Mouse (Mus musculus) heart, postnatal 36 days (tissue): ENCODE data around the gene Il13ra2. TPM values are rescaled to one million over a fixed set of nuclear protein-coding genes. Genes with fewer than 3 reads are reported as not detected.
A peak's percentile ranks its signal among the peaks of the same experiment; 100 is the strongest.
"Not testable (repeated sequence)": the region's sequence is repeated elsewhere in the genome, so short reads cannot be mapped to it uniquely, and the experiment has no call there.

ENCODE experiments used
- DNase-seq, 2 experiments: peaks; one replicate each; pipeline ENCODE4 v3.0.0; 2021 to 2022
- intact Hi-C: fragments of 180-260 bp; cut with DNase I; formaldehyde crosslinking; loops from one replicate; pipeline ENCODE4 v1.15.1; 2025
- total RNA-seq, 2 experiments: library from RNA; stranded (reverse); gene quantifications; 2 replicates each; pipeline ENCODE4 v1.2.3; 2021

Gene Il13ra2
- not detected for total RNA-seq

- DNase-seq = no peak
- intact Hi-C loops = no loop called here
Measured at GRCm38 (mm10) chrX:147429129-147429528, at the start of gene Il13ra2. Gene Il13ra2, minus strand, starts transcription at chrX:147429192.

- intact Hi-C loops, DNase-seq: not testable (repeated sequence)
Measured at GRCm38 (mm10) chrX:147453610-147454009, 24.6 kb upstream of the Il13ra2 start, which contains the start of gene Vmn1r239-ps. Gene Vmn1r239-ps, minus strand, starts transcription at chrX:147453710.

GRCm38 (mm10) chrX:147443386-147443785, 14.4 kb upstream of the Il13ra2 start:
- DNase-seq = no peak
- intact Hi-C loops = no loop called here

GRCm38 (mm10) chrX:147435400-147435799, 6.4 kb upstream of the Il13ra2 start:
- DNase-seq = no peak
- intact Hi-C loops = no loop called here

- DNase-seq = peak; percentile 4 to 5
- intact Hi-C loops = no loop called here
Measured at GRCm38 (mm10) chrX:147429753-147430152, 761 bp upstream of the Il13ra2 start.

- intact Hi-C loops = no loop called here
Measured at GRCm38 (mm10) chrX:147393446-147393845, 35.5 kb downstream of the Il13ra2 start.

GRCm38 (mm10) chrX:147349167-147349566, 79.8 kb downstream of the Il13ra2 start:
- DNase-seq = no peak
- intact Hi-C loops = no loop called here

More at GRCm38 (mm10) chrX:147393446-147393845, 35.5 kb downstream of the Il13ra2 start:
- DNase-seq = no peak

Other genes with a start within 250 kb of the Il13ra2 start
- gene Vmn1r239-ps, start 24.5 kb upstream of the Il13ra2 start, total RNA-seq = not detected
- gene Lrch2, start 124.9 kb upstream of the Il13ra2 start, total RNA-seq = 1 to 10 TPM; 2.6 to 2.8 TPM